Mouse (Mus musculus) heart, adult 11 months (tissue): ENCODE data around the gene Rasgrp4.

Experiments used
- DNase-seq: peaks from one replicate; pipeline ENCODE4 v3.0.0; 2022

Rasgrp4 gene

GRCm38 (mm10) chr7:29148771-29149170, 14.1 kb downstream of the Rasgrp4 start:
- no peak for DNase-seq

DNA sequence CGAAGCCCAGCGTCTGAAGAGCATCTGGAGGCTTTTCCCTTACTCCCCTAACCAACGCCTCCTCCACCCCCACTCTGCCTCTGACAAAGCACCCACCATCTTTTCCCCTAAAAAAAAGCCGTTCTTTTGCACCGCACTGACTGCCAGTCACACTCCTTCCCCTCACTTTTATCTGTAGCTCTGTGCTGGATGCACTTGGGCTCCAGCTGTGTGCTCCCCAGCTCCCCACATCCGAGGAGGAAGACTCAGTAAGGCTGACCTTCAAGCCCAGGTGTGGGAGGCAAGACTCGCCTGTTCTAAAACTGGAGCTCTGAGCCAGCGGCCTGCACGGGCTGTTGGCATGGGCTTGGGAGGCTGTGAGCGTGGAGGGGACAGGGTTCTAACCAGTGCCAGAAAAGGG, 16.8 kb downstream of the Rasgrp4 start:
- DNase-seq = no peak

GRCm38 (mm10) chr7:29154018-29154720, 19.5 kb downstream of the Rasgrp4 start:
- no peak for DNase-seq

DNA sequence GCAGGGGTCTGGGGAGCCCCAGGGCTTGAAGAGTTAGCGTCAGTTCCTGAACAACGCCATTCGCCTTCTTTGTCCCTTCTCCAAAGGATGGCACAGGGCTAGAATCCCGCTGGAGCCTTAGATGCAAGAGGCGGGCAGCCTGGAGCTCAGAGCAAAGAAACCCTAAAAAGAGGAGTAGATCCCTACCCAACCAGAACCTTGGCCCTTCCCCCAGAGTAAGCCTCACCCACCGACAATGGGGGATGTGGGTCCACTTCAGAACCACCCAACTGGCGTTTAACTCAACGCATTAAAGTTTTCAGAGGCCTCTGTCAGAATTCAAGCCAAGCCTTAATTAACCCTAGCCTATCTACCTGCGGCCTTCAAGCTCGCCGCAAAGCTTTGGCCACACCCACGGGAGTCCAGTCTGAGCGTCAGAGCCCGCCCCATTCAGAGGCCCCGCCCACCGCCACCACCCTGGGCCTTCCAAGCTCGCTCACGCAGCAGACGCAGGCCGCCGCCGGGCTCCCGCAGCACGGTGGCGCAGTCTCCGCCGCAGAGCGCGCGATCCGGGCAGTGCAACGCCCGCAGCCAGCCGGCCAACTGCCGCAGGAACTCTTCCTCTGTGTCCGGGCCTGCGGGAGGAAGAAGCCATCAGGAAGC, 20.7 kb downstream of the Rasgrp4 start:
- DNase-seq = peak; percentile 99

DNA sequence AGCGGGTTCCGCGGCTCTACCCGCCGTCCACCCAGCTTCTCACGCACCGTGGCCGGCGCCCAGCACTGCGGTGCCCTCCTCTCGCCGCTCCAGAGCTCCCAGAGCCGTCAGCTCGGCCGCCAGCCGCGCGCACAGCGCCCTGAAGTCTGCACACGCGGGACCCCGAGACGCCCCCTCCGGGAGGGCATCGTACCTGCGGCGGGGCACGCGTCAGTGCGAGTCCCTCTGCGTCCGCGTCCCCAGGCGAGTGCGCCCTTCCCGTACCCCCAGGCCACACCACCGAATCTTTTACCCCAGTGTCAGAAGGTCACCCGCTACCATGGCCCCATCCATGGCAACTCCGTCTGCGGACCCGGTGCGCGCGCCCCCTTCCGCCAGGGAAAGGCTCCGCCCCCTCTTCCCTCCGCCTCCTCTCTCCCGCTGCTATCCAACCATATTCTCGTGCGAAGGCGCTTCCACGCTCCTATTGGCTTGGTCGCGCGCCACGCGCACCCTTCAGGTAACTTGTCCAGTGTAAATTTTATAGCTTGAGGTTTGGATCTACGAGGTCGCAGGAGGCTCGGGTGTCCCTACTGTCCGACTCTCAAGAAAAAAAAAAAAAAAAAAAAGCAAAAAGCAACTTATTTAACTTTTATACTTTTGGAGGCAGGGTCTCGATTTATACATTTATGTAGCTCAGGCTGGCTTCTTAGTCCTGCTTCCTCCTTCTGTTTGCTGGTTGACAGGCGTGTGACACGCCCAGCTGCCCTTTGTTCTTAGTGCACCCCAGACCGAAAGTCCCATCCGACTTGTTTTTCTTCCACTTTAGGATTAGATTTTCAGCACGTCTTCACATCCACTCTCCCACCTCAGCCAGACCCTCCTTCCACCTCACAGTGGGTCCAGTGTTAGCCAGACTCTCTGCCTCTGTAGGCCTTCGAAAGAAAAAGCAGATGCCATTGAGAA, 21.5 kb downstream of the Rasgrp4 start, which contains the start of gene Fam98c:
Gene Fam98c (minus strand): TSS at position 397 of the 945 bp plus-strand sequence.
- DNase-seq = peak; percentile 99

- DNase-seq = no peak
These were observed 23.6 kb downstream of the Rasgrp4 start for GRCm38 (mm10) chr7:29158264-29158663.

DNA sequence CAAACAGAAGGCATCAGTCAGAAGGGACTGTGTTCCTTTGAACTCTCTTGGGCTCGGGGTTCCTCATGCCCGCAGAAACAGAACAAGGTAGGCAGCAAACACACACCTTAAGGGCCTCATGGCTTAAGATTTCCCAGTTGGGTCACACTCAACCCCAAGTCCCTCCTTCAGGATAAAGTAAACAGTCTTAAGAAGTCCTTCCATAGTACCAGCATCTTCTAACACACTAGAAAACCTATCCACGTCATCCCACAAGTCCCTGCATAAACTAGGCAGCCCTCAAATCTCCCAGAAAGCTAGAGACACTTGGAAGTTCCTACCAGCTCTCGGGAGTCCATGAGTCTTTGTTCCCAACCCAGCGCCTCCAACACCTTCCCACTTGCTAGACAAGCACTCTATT, 27.6 kb downstream of the Rasgrp4 start:
- DNase-seq = no peak

GRCm38 (mm10) chr7:29162750-29163525, 28.3 kb downstream of the Rasgrp4 start:
- no peak for DNase-seq

DNA sequence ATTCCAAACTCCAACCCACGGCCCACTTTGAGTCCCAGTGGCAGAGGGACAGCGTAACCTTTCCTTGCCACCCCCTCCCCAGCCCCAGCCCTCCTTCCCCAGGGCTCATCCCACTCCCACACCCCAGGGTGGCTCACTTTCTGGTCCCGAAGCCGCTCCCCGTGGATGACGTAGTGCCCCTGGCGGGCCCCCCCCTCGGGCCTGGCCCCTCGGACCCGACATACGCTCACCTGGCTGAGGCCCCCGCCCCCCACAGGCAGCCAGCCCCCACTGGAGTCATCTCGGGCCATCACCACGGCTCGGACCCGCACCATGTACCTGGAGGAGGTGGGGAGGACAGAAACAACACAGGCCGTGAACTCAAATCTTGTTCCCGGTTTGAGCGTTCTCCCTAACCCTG, 33.0 kb downstream of the Rasgrp4 start:
- DNase-seq = no peak

GRCm38 (mm10) chr7:29168121-29168695, 33.6 kb downstream of the Rasgrp4 start:
- DNase-seq = no peak

DNA sequence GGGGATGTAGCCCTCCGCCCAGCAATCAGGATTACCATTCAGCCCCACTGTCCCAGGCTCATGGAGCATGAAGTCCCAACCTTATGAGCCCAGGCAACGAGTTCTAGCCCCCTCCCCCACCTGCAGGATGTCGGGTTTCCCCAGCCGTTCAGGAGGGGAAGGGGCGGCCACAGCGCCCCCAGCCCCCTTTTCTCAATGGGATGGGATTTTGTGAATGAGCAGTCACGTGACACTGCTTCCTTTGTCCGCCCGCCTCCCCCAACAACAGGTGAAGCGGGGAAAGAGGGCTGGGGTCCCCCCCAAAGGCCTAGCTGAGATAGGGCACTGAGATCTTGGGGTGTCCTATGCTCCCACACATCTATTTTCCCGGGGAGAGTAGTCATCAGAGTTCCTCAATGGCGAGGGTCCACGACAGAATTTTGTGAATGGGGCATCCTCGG, 34.2 kb downstream of the Rasgrp4 start:
- DNase-seq = peak; percentile 94

DNA sequence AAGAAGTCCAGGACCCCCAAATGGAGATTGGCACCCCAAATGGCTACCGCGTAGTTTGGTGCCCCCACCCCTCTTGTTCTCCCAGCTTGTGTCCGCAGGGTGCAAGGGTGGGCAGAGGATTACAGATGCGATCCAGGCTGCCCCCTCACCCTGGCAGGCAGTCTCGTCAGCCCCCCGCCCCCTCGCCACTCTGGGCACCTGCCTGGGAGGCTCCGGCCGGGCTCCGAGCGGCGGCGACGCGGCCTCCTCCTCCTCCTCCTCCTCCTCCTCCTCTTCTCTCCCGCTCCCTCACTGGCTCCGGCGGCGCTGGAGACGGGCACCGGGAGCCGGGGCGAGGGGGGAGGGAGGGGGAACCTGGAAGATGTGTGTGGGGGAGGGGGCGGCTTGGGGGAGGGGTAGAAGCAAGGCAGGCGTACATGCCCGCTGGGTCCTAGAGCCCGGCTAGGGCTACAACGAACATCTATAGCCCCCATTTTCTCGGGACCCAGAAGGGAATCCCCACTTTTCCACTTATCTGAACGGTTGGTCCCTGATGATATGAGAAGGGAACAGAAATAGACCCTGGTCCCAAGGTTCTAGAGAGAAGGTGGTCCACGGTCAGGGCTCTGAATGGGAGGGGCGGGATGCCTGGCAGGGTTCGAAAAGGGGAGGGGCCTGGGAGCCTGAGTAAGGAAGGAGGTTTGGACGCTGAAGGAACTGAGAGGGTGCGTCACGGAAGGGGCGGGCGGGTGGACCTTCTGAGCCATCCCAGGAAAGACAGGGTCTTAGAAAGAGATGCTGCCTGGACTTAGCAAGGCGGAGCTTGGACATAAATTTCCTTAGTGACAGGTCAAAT, 34.8 kb downstream of the Rasgrp4 start:
- DNase-seq = peak; percentile 99

DNA sequence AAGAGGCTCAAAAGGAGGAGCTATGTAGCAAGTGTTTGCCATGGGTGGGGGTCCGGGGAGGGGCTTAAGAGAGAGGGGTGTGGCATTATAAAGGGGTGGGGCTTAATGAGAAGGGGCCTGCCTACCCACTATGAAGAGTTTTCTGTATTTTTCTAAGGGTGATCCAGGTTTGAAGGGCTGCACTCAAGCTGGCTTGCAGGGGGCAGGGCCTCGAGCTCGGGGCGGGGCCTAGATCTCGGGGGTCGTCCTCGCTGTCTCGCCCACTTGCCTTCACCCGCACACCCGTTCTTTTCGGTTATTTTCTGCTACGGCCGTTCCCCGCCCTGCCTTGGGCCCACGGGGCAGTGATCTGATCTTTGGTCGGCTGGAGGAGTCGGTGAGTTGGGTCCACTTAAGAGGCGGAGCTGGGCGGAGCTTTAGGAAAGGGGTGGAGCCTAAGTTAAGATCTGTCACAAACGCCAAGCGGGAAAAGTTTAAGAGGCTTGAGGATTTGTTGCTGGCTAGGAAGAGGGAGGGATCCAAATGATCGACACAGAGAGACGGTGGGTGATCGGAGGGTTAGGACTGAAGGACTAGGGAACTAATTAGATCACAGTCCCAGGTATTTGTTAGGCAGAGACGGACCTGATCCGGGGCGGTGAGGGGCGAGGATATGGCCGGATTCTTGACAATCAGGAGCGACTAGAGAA, 35.6 kb downstream of the Rasgrp4 start, which contains the start of the genes Ggn and Spred3:
Gene Ggn (plus strand): TSS at position 145 of the 689 bp plus-strand sequence.
Gene Spred3 (minus strand): TSS at position 346 of the 689 bp plus-strand sequence.
- DNase-seq = peak; percentile 98

DNA sequence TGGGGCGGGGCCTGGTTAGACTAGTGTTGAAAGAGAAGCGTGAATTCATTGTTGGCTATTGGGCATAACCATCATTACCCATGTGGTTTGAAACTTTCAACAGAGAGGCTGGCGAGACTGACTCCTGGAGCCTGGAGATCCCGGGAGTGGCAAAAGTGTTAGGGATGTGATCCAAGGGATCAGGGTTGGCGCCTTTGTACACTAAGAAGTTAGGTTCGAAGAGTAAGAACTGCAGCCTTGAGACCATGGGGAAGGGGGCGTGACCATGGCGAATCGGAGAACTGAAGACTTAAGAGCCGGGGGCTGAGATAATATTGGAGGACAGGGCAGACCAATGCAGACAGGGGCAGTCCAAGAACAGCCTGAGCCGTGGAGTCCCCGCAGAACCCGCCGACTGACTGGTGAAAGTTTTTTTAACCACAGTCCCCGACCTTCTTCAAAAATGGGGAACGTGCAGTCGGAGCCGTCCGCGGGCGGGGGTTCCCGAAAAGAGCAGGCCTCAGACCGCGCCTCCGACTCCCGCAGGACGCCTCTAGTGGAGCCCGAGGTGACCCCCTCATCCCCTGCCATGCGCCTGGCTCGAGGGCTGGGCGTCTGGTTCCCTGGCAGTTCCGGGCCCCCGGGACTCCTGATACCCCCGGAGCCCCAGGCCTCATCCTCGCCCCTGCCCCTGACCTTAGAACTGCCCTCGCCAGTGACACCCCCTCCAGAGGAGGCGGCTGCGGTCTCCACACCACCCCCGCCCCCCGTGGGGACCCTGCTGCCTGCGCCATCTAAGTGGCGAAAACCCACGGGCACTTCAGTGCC, 36.3 kb downstream of the Rasgrp4 start:
- peak; percentile 94 for DNase-seq

DNA sequence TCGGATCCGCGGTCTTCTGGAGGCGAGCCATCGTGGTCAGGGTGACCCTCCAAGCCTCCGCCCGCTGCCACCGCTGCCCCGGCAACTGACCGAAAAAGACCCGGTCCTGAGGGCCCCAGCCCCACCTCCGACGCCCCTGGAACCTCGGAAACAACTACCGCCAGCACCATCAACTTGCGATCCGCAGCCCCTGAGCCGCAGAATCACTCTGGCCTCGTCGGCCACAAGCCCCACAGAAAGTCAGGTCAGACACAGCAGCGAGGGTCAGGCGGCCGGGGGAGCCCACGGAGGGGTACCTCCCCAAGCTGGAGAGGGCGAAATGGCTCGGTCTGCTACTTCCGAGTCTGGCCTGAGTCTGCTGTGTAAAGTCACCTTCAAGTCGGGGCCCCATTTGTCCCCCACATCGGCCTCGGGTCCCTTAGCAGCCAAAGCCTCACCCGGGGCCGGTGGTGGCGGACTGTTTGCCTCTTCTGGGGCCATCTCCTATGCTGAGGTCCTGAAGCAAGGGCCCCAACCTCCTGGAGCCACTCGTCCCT, 37.0 kb downstream of the Rasgrp4 start:
- DNase-seq = no peak

GRCm38 (mm10) chr7:29172390-29173016, 37.9 kb downstream of the Rasgrp4 start:
- DNase-seq = no peak

DNA sequence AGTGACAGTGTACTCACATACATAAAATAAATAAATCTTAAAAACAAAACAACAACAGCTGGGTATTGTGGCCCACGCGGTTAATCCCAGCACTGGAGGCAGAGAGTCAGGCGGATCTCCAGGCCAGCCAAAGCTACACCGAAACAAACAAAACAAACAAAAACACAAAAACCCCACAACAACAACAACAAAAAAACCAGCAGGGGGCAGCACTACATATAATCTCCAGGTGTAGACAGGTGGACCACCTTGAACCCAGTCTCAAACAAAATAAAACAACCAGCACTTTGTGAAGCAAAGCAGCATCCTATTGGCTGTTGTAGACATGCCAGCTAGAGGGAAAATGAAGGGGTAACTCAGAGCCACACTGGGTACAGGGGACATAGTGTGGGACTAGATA, 43.5 kb downstream of the Rasgrp4 start:
- DNase-seq = no peak

DNA sequence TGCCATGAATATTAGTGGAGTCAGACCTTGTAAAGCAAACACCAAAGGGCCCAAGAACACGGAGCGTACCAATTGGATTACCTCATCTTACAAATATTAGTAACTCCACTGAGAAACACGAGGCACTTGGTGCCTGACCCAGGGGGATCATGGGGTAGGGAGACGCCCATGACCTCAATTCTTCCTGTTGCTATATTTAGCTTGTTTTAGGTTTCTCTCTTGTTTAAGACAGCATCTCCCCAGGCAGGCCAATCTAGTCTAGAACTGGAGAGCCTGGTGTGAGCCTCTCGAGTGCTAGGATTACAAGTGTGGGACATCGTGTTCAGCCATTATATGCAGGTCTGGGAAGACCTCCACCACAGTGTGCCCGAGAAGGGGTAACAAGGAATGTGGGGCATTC, 44.7 kb downstream of the Rasgrp4 start:
- DNase-seq = peak; percentile 92
